Mouse (Mus musculus): Measurements from ENCODE around the gene Snx30. TPM values are rescaled to one million over a fixed set of nuclear protein-coding genes. Genes with fewer than 3 reads are reported as not detected.
A peak's percentile ranks its signal among the peaks of the same experiment; 100 is the strongest.

Snx30 gene
- total RNA-seq, 2 experiments from 2014 or later, result 2.7 to 4.4 TPM

DNA sequence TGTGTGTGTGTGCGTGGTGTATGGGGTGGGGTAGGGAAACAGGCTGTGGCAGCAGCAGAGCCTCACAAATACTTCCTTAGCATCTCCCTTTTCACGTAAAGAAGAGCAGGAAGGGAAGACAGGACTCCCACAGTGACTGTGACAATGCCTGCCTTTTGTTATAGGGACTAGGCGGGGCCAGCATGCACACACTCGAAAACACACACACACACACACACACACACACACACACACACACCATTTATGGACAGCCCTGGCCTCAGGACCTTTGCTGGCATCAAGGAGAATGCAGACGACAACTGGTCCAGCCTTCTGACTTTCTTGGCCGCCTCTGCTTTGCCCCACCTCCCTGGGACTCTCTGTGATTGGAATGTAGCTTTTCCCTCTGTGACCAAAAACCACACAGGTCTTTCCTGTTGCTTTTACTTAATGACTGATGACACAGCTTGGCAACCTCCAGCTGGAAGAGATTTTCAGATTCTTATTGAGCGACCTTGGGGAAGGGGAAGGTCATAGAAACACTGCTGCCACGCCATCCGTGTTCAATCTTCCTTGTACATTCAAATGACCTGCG is 102.1 kb downstream of the Snx30 start:
- no peak for DNase-seq

DNA sequence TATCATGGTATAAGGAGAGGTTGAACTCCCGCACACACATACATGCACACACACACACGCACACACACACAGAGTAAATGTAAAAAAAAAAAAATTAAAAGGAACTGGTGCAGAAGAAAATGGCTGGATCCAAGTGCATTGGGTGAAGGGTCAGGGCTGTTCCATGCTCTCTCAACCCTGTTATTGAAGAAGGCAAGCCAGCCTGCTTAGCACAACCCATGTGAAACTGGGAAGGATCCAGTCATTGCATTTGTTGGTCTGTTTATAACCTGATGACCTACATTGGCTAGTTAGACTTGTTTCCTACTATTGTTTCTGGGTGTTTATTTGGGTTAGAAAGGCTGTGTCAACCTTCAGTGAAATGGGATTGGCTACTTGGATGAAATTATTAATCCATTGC is 103.1 kb downstream of the Snx30 start:
- no peak for DNase-seq

DNA sequence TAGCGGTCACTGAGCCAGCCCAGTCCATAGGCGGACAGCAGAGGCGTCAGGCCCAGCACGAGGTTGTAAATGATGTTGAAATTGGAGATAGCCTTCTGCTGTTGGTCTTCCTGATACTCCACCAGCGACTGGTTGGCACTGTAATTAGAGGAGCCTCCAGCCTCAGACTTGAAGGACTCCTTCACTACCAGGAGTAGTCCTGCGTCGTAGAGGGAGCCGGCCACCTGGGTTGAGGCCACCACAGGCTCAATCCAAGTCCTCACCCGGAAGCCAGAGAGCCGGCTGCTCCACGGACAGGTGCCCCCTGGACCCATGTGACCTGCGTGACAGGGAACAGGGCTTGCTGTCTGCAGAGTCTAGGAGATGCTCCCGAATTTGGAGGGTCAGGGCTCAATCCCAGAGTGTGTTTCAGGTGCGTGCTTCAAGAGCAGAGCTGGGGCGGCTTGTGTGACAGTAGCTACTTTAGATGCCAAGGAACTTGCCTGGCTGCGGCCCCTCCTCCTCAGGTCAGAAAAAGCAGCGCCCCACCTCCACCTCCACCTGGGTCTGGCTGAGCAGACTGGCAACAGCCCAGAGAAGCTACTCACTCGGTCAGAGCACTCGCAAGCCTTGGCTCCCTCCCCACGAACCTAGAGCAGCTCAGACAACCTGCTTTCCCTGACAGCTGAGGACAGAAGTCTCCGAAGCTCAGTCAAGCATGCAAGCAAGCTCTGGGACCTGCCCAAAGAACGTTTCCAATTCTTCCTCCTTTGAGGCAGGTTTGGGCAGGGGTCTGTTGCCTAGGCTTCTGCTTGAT is 109.2 kb downstream of the Snx30 start, which contains the start of gene Slc46a2:
Gene Slc46a2, minus strand, starts transcription at position 449 of the 796 bp plus-strand sequence.
- DNase-seq, result no peak

DNA sequence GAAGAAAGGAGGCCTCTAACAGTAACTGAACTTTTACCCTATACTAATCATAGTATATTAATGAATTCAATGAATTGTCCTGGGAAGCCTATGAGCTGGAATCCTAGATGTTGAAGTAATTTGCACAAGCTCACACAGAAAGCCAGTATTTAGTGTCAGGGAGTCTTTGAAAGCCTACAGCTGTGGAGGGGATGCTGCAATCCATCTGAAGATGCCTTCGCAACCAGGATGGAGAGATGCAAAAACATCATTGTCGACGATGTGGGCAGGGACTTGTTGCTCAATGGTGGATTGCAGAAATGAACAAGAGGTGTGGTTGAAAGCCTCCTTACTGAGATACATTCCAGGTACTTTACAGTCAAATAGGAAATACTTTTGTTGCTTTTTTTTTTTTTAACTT is 112.3 kb downstream of the Snx30 start:
- no peak for DNase-seq

DNA sequence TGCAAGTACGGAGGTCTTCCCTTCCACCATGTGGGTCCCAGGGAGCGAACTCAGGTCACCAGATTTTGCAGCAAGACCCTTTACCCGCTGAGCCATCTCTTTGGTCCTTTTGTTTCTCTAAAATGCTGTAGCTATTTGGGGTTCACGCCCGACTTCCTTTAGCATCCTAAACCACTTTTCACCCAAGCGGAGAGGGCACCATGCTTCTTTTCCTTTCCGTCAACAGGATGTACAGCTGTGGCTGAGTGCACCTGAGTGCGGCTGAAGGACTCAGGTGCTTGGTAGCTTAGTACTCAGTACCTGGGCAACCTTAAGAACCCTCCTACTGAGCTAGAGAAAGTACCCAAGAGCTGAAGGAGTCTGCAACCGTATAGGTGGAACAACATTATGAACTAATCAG is 119.4 kb downstream of the Snx30 start:
- no peak for DNase-seq

DNA sequence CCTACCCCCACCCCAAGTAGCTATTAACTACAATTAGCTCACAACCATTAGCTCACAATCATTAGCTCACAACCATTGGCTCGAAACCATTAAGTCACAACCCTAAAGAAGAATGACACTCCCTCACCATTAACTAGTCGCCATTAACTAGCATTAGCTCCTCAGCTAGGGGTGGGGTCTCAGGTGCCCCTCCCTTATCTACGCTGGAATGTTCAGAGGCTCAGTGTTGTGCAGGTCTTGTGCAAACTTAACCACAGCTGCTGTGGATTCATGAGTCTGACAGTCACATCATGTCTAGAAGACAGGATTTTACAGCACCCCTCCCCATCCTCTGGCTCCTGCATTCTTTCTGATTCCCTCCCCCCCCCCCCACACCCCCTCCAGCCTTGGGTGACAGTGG is 122.0 kb downstream of the Snx30 start:
- DNase-seq, result no peak

DNA sequence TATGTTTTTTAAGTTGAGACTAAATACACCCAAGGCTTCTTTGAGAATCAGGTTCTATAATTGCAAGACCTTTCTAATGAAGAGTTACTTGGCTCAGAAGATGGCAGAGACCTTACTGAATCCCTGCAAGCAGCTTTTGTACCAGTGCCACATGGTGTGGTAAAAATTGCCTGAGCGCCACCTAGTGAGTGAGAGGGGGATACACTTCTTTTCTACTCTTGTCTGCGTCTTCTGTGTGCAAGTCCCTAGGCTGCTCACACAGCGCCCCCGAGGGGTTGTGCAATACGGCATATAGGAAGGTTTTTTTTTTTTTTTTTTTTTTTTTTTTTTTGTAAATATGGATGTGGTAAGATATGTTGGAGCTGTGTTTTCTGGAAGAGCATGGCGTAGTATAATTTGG is 122.7 kb downstream of the Snx30 start:
- DNase-seq, result peak; percentile 32

DNA sequence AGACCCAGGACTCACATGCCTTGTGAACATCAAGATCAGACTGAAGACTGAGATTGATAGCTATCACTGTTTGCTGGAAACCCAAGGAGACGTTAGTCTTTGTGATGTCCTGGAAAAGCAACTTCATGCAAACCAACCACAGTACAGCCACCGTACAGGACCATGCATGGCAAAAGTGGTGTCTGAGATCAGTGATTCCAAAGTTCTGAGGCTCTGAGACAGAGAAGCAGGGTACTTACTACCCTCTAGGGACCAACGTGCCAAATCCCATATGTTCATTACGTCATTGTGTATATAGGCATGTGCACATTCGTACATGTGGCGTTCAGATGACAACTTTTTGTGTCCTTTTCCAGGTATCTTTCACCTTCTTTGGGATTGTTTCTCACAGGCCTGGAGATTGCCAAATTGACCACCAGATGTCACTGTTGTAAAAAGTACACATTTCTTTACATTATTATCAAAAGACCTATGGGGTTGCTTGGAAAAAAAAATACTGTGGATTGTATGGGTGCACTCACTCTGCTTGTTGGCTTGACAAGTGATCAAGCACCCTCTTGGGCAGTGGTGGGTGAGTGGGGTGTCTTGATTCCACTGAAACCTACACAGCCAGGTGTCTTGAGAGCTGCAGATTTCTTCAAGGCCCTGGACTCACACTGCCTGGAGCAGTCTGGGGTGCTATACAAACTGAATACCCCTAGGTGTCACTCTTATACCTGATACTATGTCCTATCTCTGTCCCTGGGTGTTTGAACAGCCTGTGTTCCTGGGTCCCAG is 127.1 kb downstream of the Snx30 start:
- no peak for DNase-seq

DNA sequence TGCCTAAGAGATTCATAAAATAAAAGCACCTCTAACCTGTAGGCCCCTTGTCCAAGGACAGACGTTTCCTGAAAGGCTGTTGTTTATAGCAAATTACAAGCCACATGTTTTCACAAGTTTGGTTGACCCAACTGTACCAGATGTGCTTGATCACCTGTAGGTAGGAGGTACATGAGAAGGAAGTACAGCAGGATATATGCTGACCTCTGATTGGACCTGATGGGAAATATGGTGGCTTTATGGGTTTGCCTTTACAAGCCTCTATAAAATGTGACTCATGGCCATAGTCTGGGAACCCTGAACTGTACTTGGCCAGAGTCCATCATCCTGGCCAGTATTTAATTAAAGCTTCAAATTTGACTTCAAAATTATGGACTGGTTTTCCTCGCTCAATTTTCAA is 131.9 kb downstream of the Snx30 start:
- DNase-seq, result no peak

Other genes with a start within 250 kb of the Snx30 start
- 10 to 100 TPM; 55.4 to 60.9 TPM for gene Hsdl2, start 224.3 kb upstream of the Snx30 start, total RNA-seq (2021)
- 1 to 10 TPM; 3.3 to 3.7 TPM for gene E130308A19Rik, start 179.6 kb upstream of the Snx30 start, total RNA-seq (2021)
- 1 to 10 TPM; 2.7 to 4.2 TPM for gene Inip, start 4.3 kb upstream of the Snx30 start, total RNA-seq (2021)
- gene Slc46a2, start 109.2 kb downstream of the Snx30 start, total RNA-seq (2021), result not detected
- not detected for gene Mup4, start 154.9 kb downstream of the Snx30 start, total RNA-seq (2021)
- not detected for gene Mup6, start 158.5 kb downstream of the Snx30 start, total RNA-seq (2021)